In the genomic region with DNA sequence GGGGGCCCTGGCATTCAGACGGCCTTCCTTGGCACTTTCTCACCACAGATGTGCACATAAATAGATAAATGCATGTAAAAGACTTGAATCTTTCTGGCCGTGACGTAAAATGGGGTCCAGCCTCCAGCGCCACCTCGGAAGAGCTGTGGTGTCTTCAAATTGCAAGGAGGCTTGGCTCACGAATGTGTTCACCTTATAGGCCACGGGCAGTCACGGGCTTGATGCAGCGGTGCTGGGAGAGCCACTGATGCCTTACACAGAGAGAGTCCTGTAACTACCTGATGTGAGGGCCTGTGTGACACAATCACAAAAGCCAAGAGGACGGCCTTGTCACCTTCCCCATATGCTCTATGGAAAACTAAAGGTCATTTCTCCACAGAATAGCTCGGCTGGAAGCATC, we compare ENCODE assay signal across 17 mouse cellular contexts.
"Had no signal": no experiment of that assay in that cellular context is flagged by ENCODE, and none has a peak within 500 bp of the region (broad histone marks: within the 10 kb centered on the region; RNA-seq: fewer than 3 reads in every experiment).

No protein-coding gene starts in this region.

- H3K4me3 ChIP-seq: liver, embryonic 12.5 days; myocyte; neural tube, embryonic 13.5 days; neural tube, embryonic 15.5 days had no signal

- H3K9me3 ChIP-seq: liver, embryonic 12.5 days; neural tube, embryonic 13.5 days; neural tube, embryonic 15.5 days had no signal

- DNase-seq: lung, adult 18-20 months; lung, embryonic 14.5 days; lung, postnatal 10 days; lung, postnatal 4 days; retina, postnatal 1 day; right cerebral cortex, adult 18-20 months; right cerebral cortex, postnatal 14 days; right cerebral cortex, postnatal 4 days; spleen, adult 18-20 months; thymus, adult 18-20 months; thymus, postnatal 14 days; thymus, postnatal 36 days had no signal

- H3K27me3 ChIP-seq: liver, embryonic 12.5 days; neural tube, embryonic 13.5 days; neural tube, embryonic 15.5 days had no signal

- ATAC-seq: liver, embryonic 12.5 days had no signal

- H3K4me2 ChIP-seq: liver, embryonic 12.5 days; lung, embryonic 14.5 days; neural tube, embryonic 13.5 days; neural tube, embryonic 15.5 days had no signal

- H3K4me1 ChIP-seq: liver, embryonic 12.5 days had no signal

- H3K36me3 ChIP-seq: liver, embryonic 12.5 days; neural tube, embryonic 13.5 days; neural tube, embryonic 15.5 days had no signal

- H3K27ac ChIP-seq: liver, embryonic 12.5 days; liver, embryonic 14.5 days; neural tube, embryonic 13.5 days; neural tube, embryonic 15.5 days had no signal

- H3K9ac ChIP-seq: liver, embryonic 12.5 days; liver, embryonic 14.5 days; lung, embryonic 14.5 days; neural tube, embryonic 13.5 days; neural tube, embryonic 15.5 days had no signal
